Mouse (Mus musculus) G1E-ER4 (cell line): ENCODE measurements around the gene Tbce. TPM values are rescaled to one million over a fixed set of nuclear protein-coding genes. Genes with fewer than 3 reads are reported as not detected.

Experiments
- GATA1 ChIP-seq: IDR thresholded peaks from one replicate; pipeline ENCODE4 v1.8.0; 2012; ENCODE audit warnings: low read length, inconsistent platforms
- polyA plus RNA-seq: library from polyadenylated mRNA; stranded (reverse); fragments of >175 nt; gene quantifications from 2 replicates; pipeline ENCODE4 v1.2.3, GENCODE M21; 2012

Gene Tbce
- polyA plus RNA-seq, 1 experiment, result 2.0 TPM

- TF ChIP-seq GATA1, result no peak
Measured at GRCm38 (mm10) chr13:14004999-14005398, 34.4 kb downstream of the Tbce start.

GRCm38 (mm10) chr13:14004086-14004485 lies 35.4 kb downstream of the Tbce start:
- no peak for TF ChIP-seq GATA1

DNA sequence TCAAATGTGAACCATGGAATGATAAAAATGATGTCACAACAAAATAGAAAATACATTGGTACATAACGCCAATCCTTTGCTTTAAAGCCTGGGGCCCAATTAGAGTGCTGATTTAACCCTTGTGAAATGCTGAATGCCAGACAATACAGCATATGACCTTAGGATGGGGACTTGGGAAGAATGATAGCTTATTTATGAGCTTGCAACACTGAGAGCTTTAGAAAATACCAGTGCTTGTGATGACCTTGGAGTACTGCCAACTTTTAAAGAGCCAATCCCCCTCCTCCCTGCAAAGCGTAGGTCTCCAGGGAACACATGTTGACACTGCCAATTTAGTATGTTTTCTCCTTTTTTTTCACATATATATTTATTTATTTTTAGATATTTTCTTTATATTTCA lies 36.7 kb downstream of the Tbce start:
- no peak for TF ChIP-seq GATA1

GRCm38 (mm10) chr13:13997476-13997875 lies 42.0 kb downstream of the Tbce start:
- no peak for TF ChIP-seq GATA1

DNA sequence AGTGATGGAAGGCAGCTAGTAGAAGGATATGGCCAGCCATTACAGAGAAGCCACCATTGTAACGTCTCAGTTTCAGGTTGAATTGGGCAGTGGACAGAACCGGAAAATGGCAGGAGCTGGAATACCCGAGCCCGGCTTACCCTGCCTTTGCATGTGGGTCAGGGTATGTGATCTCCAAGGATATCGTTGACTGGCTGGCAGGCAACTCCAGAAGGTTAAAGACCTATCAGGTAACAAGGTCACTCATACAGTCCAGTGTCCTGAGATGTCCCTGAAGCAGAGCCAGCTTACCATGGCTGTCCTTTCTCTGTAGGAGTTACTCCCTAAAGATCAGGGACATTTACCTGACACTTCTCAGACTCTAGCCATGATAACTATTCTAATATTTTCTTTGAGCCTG lies 44.4 kb downstream of the Tbce start:
- no peak for TF ChIP-seq GATA1

- no peak for TF ChIP-seq GATA1
Measured at GRCm38 (mm10) chr13:13993041-13993440, 46.4 kb downstream of the Tbce start.

- TF ChIP-seq GATA1, result no peak
Measured at GRCm38 (mm10) chr13:13990391-13990790, 49.0 kb downstream of the Tbce start.

DNA sequence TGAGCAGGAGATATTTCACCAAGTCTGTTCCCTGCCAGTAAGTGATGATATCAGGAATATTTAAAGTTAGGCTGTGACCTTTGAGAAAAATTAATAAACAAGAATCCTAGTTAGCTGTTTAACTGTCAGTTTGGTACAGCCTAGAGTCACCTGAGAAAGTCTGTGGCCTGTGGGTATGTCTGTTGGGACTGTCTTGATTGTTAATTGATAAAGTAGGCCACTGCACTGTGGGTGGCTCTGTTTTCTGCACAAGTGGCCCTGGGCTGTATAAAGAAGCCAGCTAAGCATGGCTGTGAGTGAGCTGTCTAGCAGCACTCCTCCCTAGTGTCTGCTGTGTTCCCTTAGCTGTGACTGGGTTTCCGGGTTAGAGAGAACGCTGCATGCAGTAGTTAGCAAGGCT lies 50.3 kb downstream of the Tbce start:
- TF ChIP-seq GATA1, result no peak

DNA sequence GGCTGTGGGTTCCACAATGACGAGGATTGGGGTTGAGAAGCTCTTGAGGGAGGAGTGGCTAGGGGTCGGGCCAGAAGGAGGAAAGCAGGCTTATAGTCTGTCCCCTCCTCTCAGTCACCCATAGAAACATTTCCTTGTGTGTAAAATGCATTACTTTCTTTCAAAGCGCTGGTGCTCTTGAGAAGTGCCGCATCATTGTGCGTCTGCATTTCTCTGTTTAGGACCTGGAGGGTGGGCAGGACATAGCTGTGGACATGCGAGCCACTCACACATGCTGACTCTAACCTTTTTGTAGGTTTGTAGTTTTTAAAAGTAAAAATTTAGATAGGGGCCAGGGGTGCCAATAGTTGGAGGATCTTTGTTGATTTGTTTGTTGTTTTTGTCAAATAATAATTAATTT lies 55.9 kb downstream of the Tbce start:
- no peak for TF ChIP-seq GATA1

- no peak for TF ChIP-seq GATA1
Measured at GRCm38 (mm10) chr13:13969796-13970195, 69.6 kb downstream of the Tbce start.

DNA sequence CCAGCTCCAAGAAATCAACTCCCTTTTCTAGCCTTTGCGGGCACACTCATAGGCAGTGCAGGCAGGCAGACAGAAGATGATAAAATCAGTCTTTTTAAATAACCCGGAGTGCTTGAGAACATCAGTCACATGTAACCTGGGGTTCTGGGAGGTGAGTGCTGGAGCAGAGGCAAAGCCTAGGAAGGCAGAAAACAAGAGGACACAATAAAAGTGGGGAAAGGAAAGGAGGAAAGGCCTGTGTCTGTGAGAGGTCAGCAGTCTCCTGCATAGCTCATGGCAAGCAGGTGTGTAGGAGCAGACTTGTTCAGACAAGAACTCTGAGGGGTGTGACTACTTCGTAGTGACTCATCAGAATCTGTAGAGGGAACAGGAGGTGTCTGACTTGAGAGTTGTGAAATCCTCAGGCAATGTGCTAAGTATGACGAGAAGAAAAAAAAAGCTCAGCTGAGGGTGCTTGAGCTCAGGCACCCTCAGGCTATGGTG lies 70.8 kb downstream of the Tbce start:
- no peak for TF ChIP-seq GATA1

GRCm38 (mm10) chr13:13966172-13966571 lies 73.3 kb downstream of the Tbce start:
- peak; percentile 58 for TF ChIP-seq GATA1

DNA sequence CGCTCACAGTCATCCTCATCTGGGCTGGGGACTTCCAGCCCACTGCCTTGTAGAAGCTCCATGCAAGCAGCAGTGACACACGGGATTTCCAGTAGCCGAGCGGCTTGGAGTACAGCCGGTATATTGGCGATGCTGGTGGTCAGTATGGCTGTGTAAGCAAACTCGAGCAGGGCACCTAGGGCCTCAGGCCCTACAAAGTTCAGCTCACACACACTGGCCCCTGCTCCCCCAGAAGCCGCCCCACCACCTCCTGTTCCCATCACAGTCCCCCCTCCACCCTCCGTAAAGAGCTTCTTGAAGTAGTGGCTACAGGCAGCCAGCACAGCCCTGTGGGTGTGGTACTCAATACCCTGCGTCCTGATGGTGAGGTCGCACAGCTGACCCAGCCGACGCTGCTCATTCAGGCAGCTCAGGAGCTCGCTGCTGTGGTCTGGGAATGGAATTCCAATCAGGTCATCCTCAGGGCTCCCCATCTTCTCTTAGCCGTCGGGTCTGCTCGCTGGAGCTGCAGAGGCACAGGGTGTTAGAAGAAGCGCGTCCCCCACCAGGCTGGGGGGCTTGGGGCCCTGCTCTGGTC lies 74.0 kb downstream of the Tbce start:
- no peak for TF ChIP-seq GATA1

DNA sequence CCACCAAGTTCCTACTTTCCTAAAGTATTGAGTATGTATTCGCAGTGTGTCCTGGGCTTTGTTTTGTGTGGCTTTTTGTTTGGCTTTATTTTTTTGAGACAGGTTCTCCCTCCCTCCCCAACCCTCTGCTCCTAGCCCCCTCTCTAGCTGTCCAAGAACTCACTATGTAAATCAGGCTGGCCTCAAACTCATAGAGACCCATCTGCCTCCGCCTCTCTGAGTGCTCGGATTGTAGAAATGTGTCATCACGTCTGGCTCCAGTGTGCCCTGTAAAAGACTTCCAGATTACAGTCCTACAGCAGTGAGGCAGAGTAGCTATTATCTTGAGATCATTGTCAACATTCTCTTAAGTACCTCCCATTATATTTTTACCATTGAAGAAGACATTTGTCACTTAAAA lies 78.4 kb downstream of the Tbce start:
- TF ChIP-seq GATA1, result no peak

- no peak for TF ChIP-seq GATA1
Measured at GRCm38 (mm10) chr13:13960211-13960610, 79.2 kb downstream of the Tbce start.

DNA sequence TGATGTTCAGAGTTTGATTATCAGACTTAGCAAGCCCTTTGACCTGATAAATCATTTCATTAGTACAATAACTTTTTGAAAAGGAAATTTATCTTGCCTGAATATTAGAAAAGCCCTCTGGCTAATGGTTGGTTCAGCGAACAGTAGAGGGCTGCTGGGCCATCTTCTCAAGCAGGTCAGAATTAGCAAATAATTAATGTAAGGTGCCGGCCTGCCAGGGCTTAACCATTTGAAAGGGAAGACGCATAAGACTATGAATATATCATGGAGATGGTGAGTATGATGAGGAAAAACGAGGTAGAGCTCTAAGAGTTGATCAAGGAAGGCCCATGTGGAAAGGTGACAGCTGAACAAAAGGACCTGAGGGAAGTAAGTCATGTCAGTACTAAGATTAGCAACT lies 82.8 kb downstream of the Tbce start:
- TF ChIP-seq GATA1, result no peak

- no peak for TF ChIP-seq GATA1
Measured at GRCm38 (mm10) chr13:13954931-13955330, 84.5 kb downstream of the Tbce start.
